Mouse (Mus musculus): ENCODE measurements around the gene Plk5.

The Plk5 gene

DNA sequence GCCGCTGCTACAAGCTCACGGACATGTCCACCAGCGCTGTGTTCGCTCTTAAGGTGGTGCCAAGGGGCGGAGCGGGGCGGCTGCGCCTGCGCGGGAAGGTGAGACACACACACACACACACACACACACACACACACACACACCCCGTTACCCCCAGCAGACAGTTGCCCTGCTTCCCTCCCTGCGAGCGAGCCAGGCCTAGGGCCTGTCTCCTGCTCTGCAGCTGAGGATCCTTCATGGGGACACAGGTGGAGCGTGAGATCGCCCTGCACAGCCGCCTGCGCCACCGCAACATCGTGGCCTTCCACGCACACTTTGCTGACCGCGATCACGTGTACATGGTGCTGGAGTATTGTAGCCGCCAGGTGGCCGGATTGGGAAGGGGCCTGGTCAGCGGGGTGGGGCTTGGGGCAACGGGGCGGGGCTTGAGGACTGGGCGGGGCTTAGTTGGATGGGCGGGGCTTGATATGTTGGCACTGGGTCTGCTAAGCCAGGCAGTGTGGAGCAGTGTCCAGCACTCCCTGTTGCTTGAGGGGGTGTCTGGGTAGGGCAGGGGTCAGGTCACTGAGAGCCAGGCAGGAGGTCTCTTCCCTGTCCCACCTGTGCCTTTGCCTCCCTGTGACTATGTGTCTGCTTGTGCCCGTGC, 1.9 kb downstream of the Plk5 start:
- DNase-seq (ENCODE audit: low spot score): peak; percentile 58

GRCm38 (mm10) chr10:80363734-80364133, 7.5 kb downstream of the Plk5 start:
- DNase-seq (ENCODE audit: low spot score): no peak

- DNase-seq (ENCODE audit: low spot score): no peak
Measured at GRCm38 (mm10) chr10:80365736-80366135, 9.5 kb downstream of the Plk5 start.

DNA sequence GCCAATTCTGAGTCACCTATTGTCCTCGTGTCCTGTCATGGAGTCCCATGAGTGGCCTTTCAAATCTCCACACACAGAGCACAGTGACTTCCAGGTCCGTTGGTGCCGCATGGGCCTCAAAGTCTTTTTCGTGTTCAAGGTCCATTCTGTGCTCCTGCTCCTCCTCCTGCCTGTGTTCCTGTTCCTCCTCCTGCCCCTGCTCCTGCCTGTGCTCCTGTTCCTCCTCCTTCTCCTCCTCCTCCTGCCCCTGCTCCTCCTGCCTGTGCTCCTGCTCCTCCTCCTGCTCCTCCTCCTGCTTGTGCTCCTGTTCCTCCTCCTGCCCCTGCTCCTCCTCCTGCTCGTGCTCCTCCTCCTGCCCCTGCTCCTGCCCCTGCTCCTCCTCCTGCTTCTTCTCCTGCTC, 11.7 kb downstream of the Plk5 start:
- DNase-seq (ENCODE audit: low spot score): no peak

GRCm38 (mm10) chr10:80368392-80368791, 12.1 kb downstream of the Plk5 start:
- DNase-seq (ENCODE audit: low spot score): no peak

GRCm38 (mm10) chr10:80369995-80370747, 13.9 kb downstream of the Plk5 start:
- no peak for DNase-seq (ENCODE audit: low spot score)

- DNase-seq (ENCODE audit: low spot score): peak; percentile 77
Measured at GRCm38 (mm10) chr10:80371411-80371966, 15.2 kb downstream of the Plk5 start.

- no peak for DNase-seq (ENCODE audit: low spot score)
Measured at GRCm38 (mm10) chr10:80371983-80372382, 15.7 kb downstream of the Plk5 start.

GRCm38 (mm10) chr10:80372706-80373105, 16.4 kb downstream of the Plk5 start:
- DNase-seq (ENCODE audit: low spot score): no peak

DNA sequence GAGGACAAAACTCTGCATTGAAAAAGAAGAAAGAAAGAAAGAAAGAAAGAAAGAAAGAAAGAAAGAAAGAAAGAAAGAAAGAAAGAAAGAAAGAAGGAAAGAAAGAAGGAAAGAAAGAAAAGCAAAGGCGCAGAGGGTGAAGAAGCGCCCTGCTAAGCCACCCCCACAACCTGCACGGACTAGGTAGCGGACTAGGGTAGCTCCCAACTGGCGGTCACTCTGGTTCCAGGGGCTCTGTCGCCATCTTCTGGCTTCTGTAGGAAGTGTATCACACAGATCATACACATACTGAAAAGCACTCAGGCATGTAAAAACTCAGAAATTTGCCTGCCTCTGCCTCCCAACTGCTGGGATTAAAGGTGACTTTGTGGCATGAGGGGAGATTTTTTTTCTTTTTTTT, 17.8 kb downstream of the Plk5 start:
- DNase-seq (ENCODE audit: low spot score): peak; percentile 64

DNA sequence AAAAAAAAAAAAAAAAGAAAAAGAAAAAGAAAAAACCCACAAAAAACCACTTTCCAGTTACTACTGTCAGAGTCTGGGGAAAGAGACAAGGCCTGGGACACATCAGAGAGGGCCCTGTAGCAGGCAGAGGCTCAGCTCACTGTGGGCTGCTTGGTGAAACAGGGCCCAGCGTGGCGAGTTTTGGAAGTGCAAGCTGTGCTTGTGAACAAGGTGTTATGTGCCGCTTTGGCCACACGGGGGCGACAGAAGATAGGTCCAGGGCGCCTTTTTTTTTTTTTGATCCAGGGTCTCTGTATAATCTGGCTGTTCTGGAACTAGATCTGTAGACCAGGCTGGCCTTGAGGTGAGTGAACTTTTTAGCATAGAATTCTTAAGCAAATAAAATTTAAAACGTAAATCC, 19.9 kb downstream of the Plk5 start:
- DNase-seq (ENCODE audit: low spot score): peak; percentile 98

- DNase-seq (ENCODE audit: low spot score): no peak
Measured at GRCm38 (mm10) chr10:80377716-80378115, 21.5 kb downstream of the Plk5 start.

DNA sequence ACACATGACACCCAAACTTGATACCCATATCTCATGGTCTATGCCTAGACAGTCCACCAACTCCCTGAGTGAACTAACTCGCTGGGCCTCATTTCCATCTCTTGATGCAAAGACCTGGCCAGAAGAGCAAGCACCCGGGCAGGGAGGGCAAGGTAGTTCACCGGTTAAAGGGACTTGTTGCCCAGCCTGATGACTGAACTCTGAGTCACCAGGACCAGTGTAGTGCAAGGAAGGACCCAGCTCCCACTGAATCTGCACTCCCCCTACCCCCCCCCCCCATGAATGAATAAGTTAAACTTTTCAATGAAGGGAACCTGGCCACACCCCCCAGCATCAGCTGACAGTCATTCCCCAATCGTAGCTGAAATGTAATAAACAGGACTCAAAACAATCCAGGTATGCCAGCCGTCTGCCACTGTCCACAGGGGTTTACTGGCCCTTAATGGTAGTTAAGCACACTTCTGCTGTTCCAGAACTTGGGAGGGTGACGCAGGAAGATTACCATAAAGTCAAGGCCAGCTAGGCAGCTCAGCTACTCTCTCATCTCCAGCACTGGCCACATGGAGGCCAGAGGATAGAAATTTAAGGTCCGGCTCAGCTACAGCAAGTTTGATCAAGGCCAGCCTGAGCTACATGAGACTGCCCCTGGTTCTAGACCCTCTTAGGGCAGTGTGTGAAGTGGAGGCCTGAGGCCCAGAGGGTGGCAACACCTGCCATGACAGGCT, 26.5 kb downstream of the Plk5 start:
- DNase-seq (ENCODE audit: low spot score): no peak

DNA sequence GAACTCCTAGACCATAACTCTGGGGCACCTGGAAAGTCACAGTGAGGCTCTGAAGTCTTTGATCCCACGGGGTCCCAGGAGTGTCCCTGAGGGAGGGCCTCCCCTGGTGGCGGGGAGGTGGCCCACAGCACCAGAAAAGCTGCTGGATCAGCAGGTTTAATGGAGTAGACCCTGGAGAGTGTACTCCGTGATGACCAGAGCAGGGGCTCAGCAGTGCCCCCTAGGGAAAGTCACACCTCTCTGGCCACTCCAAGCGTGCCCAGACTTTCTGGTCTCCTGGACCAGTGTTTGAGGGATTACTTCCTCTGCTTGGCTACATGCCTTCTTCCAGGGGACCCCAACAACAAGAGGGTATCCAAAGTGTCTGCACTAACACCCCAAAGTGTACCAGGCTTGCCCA, 27.2 kb downstream of the Plk5 start:
- peak; percentile 40 for DNase-seq (ENCODE audit: low spot score)

- no peak for DNase-seq (ENCODE audit: low spot score)
Measured at GRCm38 (mm10) chr10:80384115-80384639, 27.9 kb downstream of the Plk5 start.

DNA sequence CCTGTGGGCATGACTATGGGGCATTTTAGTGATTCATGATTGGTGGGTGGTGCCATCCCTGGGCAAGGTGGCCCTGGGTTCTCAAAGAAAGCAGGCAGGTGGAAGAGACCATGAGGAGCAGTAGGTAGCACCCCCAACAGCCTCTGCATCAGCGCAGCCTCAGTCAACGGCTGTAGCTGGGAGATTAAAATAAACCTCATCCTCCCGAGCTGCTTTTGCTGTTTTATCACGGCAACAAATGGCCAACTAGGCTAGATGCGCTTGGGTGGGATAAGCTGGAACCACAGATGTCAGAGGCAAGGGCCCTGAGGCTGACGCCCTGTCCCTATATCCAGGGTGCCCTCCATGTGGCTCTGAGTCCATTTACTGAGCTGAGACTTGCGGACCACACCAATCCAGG, 28.4 kb downstream of the Plk5 start:
- no peak for DNase-seq (ENCODE audit: low spot score)

- peak; percentile 41 for DNase-seq (ENCODE audit: low spot score)
Measured at GRCm38 (mm10) chr10:80385310-80385709, 29.1 kb downstream of the Plk5 start.

- peak; percentile 83 for DNase-seq (ENCODE audit: low spot score)
Measured at GRCm38 (mm10) chr10:80385811-80386734, 29.8 kb downstream of the Plk5 start.

- no peak for DNase-seq (ENCODE audit: low spot score)
Measured at GRCm38 (mm10) chr10:80386735-80387471, 30.6 kb downstream of the Plk5 start.

DNA sequence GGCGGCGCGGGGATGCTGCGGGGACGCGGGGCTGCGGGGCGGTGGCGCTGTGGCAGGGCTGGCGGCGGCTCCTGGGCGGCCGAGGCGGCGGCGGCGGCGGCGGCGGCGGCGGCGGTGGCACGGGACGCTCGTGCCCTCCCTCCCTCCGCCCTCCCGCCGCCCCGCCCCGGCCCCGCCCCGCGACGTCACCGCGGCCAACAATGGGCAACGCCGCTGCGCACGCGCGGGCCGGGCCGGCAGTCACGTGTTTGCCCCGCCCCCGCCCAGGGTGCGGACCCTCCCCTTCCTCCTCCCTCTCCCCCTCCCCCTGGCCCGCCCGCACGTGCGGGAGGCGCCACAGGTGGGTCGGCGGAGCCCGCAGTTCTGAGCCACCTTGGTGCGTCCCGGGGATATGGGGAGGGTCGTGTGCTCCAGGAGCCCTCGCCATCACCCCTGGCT, 31.3 kb downstream of the Plk5 start, which contains the start of gene Mex3d:
TSS of gene Mex3d (minus strand) at position 138 of the 438 bp plus-strand sequence.
- peak; percentile 91 for DNase-seq (ENCODE audit: low spot score)
